Mouse (Mus musculus): ENCODE measurements around the gene Zfp369. TPM values are rescaled to one million over a fixed set of nuclear protein-coding genes. Genes with fewer than 3 reads are reported as not detected.
"Not testable (repeated sequence)": the region's sequence is repeated elsewhere in the genome, so short reads cannot be mapped to it uniquely, and the experiment has no call there.

Gene Zfp369
- polyA plus RNA-seq, 1 experiment from 2014 or later: 16.1 TPM

DNA sequence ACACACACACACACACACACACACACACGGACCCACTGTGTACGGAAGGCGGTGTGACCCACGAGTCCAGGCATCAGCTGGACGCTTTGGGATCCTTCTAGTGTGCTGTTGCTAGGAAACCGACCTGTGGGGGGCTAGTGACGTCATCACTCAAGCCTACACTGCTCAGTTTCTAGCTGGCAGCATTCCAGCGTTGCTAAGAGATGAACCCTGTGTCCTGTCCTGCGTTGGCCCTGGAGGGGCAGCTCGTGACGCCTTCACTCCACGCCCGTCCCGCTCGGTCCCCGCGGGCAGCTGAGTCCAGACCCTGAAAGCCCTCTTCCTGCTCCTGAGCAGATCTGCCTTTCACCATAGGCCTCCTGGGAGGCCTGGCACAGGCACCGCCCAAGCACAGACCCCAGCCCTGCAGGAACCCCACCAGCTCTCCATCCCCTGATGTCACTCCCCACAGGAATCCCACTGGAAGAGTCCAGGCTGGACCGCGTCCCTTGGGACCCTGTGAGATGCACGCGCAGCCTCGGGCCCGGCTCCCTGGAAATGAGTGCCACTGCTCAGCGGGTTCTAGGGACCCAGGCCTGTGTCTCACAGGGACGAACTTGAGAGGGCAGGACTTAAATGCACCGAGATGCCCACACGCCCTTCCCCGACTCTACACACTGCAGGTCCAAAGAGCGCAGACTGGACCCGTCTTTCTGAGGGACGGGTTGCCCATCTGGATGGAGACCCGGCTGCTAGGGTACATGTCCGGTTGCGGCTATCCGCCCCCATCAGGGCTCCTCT is 20.2 kb upstream of the Zfp369 start:
- ATAC-seq: peak; percentile 87
- Histone ChIP-seq H3K4me3 (ENCODE audit: low read depth, low read length) (peak overlapping the region; percentile 31), H3K9me3 (replicated peaks; ENCODE audit: control insufficient read depth, low read length, poor library complexity, severe bottlenecking) (peaks cover 56% of the 10 kb centered on the region), H3K27ac (ENCODE audit: low read length) (no peak overlapping the region), H3K4me1 (ENCODE audit: control insufficient read depth, insufficient read depth, low read length) (no peaks in the 10 kb centered on the region), H3K4me2 (ENCODE audit: low read length) (peak overlapping the region; percentile 46), H3K36me3 (ENCODE audit: control insufficient read depth, insufficient read depth, low read length) (peaks cover 32% of the 10 kb centered on the region), H3K27me3 (ENCODE audit: control insufficient read depth, insufficient read depth, low read depth, low read length) (no peaks in the 10 kb centered on the region), H3K9ac (ENCODE audit: low read depth, low read length) (0 out of 2 replicates have a peak overlapping the region, but pooled peaks have one; percentile 21)
- WGBS: 25% methylated on average over 36 of the region's 36 CpGs

DNA sequence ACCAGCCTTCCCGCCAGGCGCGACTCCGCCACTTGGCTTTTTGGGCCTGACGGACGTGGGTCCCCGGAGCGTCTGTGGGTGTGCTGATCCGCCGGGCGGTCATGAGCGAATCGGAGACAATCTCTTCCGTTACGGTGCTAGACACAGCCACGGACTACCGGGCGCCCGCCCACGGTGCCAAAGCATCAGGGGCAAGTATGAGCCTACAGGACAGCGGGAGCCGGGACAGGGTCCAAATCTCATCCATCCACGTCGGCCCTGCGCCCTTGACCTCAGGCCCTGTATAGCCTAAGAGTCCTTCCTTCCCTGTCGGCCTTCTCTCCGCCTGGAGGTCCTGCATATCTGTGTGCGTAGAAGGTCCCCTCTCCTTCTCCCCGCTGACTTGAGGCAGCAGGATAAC is 19.4 kb upstream of the Zfp369 start, which contains the start of gene Gm10775:
TSS of gene Gm10775 (plus strand) at position 301 of the 400 bp plus-strand sequence.
- Histone ChIP-seq H3K4me1 (ENCODE audit: control insufficient read depth, insufficient read depth, low read length) (no peaks in the 10 kb centered on the region), H3K4me2 (ENCODE audit: low read length) (peak within 1 kb of the TSS; percentile 46), H3K9ac (ENCODE audit: low read depth, low read length) (0 out of 2 replicates have a peak within 1 kb of the TSS, but pooled peaks have one; percentile 21), H3K4me3 (ENCODE audit: low read depth, low read length) (peak within 1 kb of the TSS; percentile 31), H3K36me3 (ENCODE audit: control insufficient read depth, insufficient read depth, low read length) (peaks cover 41% of the 10 kb centered on the region), H3K9me3 (replicated peaks; ENCODE audit: control insufficient read depth, low read length, poor library complexity, severe bottlenecking) (peaks cover 63% of the 10 kb centered on the region), H3K27ac (ENCODE audit: low read length) (no peak within 1 kb of the TSS), H3K27me3 (ENCODE audit: control insufficient read depth, insufficient read depth, low read depth, low read length) (no peaks in the 10 kb centered on the region)
- no peak for ATAC-seq
- 53% methylated on average over 29 of the region's 29 CpGs for WGBS

DNA sequence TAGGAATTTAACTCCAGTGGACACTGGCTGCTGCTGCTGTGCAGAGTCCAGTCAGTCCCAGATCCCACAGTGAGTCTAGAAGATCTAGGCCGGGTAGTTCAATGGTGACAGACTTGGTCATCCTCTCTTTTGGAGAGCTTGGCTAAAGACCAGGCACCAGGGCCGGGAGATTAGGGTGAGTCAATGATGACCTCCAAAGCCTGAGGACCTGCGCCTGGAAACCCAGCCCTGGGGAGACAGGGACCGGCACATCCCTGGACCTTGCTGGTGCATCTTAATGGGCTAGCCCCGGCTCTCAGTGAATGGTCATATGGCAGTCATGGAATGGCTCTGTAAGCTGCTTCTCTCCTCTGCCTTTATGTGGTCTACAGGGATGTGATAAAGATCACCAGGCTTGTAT is 16.5 kb upstream of the Zfp369 start:
- H3K4me2 ChIP-seq (ENCODE audit: low read length): no peak overlapping the region
- H3K9me3 ChIP-seq (replicated peaks; ENCODE audit: control insufficient read depth, low read length, poor library complexity, severe bottlenecking): peaks cover 74% of the 10 kb centered on the region
- H3K4me1 ChIP-seq (ENCODE audit: control insufficient read depth, insufficient read depth, low read length): no peaks in the 10 kb centered on the region
- no peak for ATAC-seq
- H3K4me3 ChIP-seq (ENCODE audit: low read depth, low read length): no peak overlapping the region
- peaks cover 47% of the 10 kb centered on the region for H3K36me3 ChIP-seq (ENCODE audit: control insufficient read depth, insufficient read depth, low read length)
- 96% methylated on average over 5 of the region's 5 CpGs for WGBS
- H3K27ac ChIP-seq (ENCODE audit: low read length): no peak overlapping the region
- H3K9ac ChIP-seq (ENCODE audit: low read depth, low read length): no peak overlapping the region
- no peaks in the 10 kb centered on the region for H3K27me3 ChIP-seq (ENCODE audit: control insufficient read depth, insufficient read depth, low read depth, low read length)

DNA sequence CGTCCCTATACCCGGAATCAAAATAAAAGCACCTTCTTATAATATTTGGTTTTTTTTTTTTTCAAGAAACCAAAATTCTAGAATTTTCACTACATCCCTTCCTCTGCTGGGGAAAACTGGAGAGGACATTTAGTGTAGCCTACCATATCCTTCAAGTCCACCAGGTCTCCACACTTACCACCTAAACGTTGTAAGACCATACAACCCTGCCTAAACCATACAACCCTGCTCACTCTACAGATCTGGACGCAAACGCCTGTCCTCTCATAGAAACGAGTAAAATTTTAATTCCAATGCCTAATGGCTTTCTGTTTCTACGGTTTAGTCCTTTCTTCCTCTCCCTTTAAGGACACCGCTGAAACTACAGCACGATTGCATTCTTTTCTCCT is 626 bp upstream of the Zfp369 start:
- H3K9me3 ChIP-seq (replicated peaks; ENCODE audit: control insufficient read depth, low read length, poor library complexity, severe bottlenecking): peaks cover 18% of the 10 kb centered on the region
- H3K4me2 ChIP-seq (ENCODE audit: low read length): peak overlapping the region; percentile 60
- peak overlapping the region; percentile 58 for H3K4me3 ChIP-seq (ENCODE audit: low read depth, low read length)
- H3K27ac ChIP-seq (ENCODE audit: low read length): peak overlapping the region; percentile 88
- peak; percentile 69 for ATAC-seq
- WGBS: 16% methylated on average over 9 of the region's 9 CpGs
- peaks cover 17% of the 10 kb centered on the region for H3K4me1 ChIP-seq (ENCODE audit: control insufficient read depth, insufficient read depth, low read length)
- H3K9ac ChIP-seq (ENCODE audit: low read depth, low read length): peak overlapping the region; percentile 75
- H3K27me3 ChIP-seq (ENCODE audit: control insufficient read depth, insufficient read depth, low read depth, low read length): no peaks in the 10 kb centered on the region
- H3K36me3 ChIP-seq (ENCODE audit: control insufficient read depth, insufficient read depth, low read length): peaks cover 12% of the 10 kb centered on the region; the same call in 1 of the 2 replicates

DNA sequence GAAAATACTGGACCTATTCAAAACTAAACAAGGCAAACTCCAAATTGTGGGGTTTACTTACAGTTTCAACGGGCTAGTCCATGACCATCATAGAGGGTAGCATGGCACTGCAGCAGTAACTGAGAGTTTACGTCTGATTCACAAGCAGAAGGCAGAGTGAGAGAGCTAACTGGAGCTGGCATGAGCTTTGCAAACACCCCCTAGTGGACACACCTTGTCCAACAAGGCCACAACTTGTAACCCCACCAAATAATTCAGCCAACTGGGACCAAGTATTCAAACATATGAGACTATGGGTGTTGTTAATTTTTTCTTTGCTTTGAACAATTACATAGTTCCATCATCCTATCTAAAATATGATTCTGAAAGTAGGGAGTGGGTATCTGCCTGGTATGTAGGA is 8.2 kb downstream of the Zfp369 start:
- ATAC-seq: no peak
- no peaks in the 10 kb centered on the region for H3K27me3 ChIP-seq (ENCODE audit: control insufficient read depth, insufficient read depth, low read depth, low read length)
- H3K9ac ChIP-seq (ENCODE audit: low read depth, low read length): no peak overlapping the region
- no peak overlapping the region for H3K4me3 ChIP-seq (ENCODE audit: low read depth, low read length)
- H3K4me1 ChIP-seq (ENCODE audit: control insufficient read depth, insufficient read depth, low read length): no peaks in the 10 kb centered on the region
- no peak overlapping the region for H3K4me2 ChIP-seq (ENCODE audit: low read length)
- peaks cover 53% of the 10 kb centered on the region for H3K9me3 ChIP-seq (replicated peaks; ENCODE audit: control insufficient read depth, low read length, poor library complexity, severe bottlenecking)
- no peak overlapping the region for H3K27ac ChIP-seq (ENCODE audit: low read length)
- peaks cover 65% of the 10 kb centered on the region for H3K36me3 ChIP-seq (ENCODE audit: control insufficient read depth, insufficient read depth, low read length)
- WGBS: 95% methylated on average over 2 of the region's 2 CpGs

DNA sequence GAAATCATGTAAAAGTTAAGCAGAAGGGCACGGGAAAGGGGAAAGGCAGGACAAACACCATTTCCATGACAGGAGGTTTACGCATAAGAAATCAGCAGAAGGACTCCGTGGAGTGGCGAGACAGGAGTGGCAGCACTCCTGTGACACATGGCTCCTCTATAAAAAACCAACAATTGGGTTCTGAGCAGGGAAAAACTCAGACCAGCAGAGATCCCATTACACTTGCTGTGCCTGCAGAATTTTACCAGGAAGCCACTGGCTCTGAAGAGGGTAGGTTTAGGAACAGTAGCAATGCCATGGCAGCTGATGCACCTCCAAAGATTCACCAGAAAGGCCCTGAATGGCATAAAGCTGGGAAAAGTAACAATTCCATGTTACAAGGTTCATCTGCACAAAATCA is 17.7 kb downstream of the Zfp369 start:
- Histone ChIP-seq H3K27ac (ENCODE audit: low read length) (no peak overlapping the region), H3K27me3 (ENCODE audit: control insufficient read depth, insufficient read depth, low read depth, low read length) (no peaks in the 10 kb centered on the region), H3K9ac (ENCODE audit: low read depth, low read length) (no peak overlapping the region), H3K4me1 (ENCODE audit: control insufficient read depth, insufficient read depth, low read length) (no peaks in the 10 kb centered on the region), H3K36me3 (ENCODE audit: control insufficient read depth, insufficient read depth, low read length) (peaks cover 63% of the 10 kb centered on the region), H3K9me3 (replicated peaks; ENCODE audit: control insufficient read depth, low read length, poor library complexity, severe bottlenecking) (peaks cover 64% of the 10 kb centered on the region), H3K4me3 (ENCODE audit: low read depth, low read length) (no peak overlapping the region), H3K4me2 (ENCODE audit: low read length) (no peak overlapping the region)
- 97% methylated on average over 4 of the region's 4 CpGs for WGBS
- ATAC-seq: no peak

DNA sequence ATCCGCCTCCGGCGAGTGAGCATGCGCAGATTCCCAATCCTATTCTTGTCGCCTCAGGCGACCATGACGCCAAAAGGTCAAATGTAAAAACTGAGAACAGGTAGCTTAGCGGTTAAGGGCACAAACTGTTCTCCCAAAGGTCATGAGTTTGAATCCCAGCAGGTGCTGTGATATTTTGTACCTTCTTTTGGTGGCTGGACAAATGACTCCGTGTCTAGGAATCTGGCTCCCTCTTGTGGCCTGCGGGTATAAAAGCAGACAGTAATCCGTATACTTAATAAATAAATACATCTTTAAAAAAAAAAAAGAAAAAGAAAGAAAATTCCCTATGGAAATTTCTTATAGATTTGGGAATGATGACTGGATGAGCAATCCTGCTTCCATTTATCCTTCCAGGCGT is 32.2 kb downstream of the Zfp369 start:
- not testable (repeated sequence) for ATAC-seq; H3K36me3 ChIP-seq (ENCODE audit: control insufficient read depth, insufficient read depth, low read length); H3K4me1 ChIP-seq (ENCODE audit: control insufficient read depth, insufficient read depth, low read length); H3K27ac ChIP-seq (ENCODE audit: low read length); H3K9ac ChIP-seq (ENCODE audit: low read depth, low read length); H3K27me3 ChIP-seq (ENCODE audit: control insufficient read depth, insufficient read depth, low read depth, low read length)
- Histone ChIP-seq H3K4me2 (ENCODE audit: low read length) (peak overlapping the region; percentile 48), H3K9me3 (replicated peaks; ENCODE audit: control insufficient read depth, low read length, poor library complexity, severe bottlenecking) (peaks cover 22% of the 10 kb centered on the region), H3K4me3 (ENCODE audit: low read depth, low read length) (peak overlapping the region; percentile 28)
- WGBS: 39% methylated on average over 12 of the region's 12 CpGs

DNA sequence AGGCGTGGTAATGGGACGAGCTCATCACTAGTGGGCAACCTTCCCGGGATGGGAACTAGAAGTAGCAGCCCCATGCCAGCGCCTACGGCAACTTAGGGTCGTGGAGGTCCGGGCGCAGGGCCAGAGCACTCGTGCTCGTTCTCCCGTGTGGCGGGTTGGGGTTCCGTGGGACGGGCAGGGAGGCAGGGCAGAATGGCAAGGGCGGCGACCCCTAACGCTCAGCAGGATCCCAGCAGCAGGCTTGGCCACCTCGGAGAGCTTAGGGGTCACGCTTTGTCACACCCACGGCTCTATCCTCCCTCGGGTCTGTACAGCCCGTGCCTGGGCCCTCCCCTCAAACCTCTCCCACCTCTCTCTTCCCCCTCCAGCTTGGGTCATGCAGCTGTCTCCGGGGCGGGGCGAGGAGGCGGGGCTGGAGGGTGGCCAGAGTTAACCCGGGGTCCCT is 32.7 kb downstream of the Zfp369 start:
- ATAC-seq: peak; percentile 56; the same call in 1 of the 2 replicates
- Histone ChIP-seq H3K9me3 (replicated peaks; ENCODE audit: control insufficient read depth, low read length, poor library complexity, severe bottlenecking) (peaks cover 17% of the 10 kb centered on the region), H3K4me3 (ENCODE audit: low read depth, low read length) (peak overlapping the region; percentile 28), H3K27me3 (ENCODE audit: control insufficient read depth, insufficient read depth, low read depth, low read length) (no peaks in the 10 kb centered on the region), H3K9ac (ENCODE audit: low read depth, low read length) (no peak overlapping the region), H3K4me2 (ENCODE audit: low read length) (peak overlapping the region; percentile 48), H3K27ac (ENCODE audit: low read length) (no peak overlapping the region), H3K36me3 (ENCODE audit: control insufficient read depth, insufficient read depth, low read length) (no peaks in the 10 kb centered on the region), H3K4me1 (ENCODE audit: control insufficient read depth, insufficient read depth, low read length) (no peaks in the 10 kb centered on the region)
- 32% methylated on average over 24 of the region's 27 CpGs for WGBS

DNA sequence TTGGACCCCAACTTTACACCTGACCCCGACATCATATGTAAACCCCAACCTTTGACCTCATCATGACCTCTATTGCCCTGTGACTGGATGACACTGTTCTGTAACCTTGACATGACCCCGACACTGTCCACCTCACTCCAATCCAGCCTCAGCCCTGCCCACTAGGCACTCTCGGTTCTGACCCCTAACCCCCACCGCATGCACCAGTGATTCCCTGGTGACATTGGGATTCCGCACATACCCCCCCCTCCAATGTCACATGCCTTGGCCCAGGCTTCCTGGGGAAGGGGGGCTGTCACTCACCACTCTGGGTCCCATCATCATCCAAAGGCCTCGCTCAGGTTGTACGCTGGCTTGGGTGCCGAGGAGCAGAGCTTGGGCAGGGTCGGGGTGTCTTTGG is 33.2 kb downstream of the Zfp369 start:
- H3K36me3 ChIP-seq (ENCODE audit: control insufficient read depth, insufficient read depth, low read length): no peaks in the 10 kb centered on the region
- H3K9ac ChIP-seq (ENCODE audit: low read depth, low read length): no peak overlapping the region
- ATAC-seq: no peak
- no peaks in the 10 kb centered on the region for H3K27me3 ChIP-seq (ENCODE audit: control insufficient read depth, insufficient read depth, low read depth, low read length)
- peaks cover 12% of the 10 kb centered on the region for H3K9me3 ChIP-seq (replicated peaks; ENCODE audit: control insufficient read depth, low read length, poor library complexity, severe bottlenecking)
- H3K4me2 ChIP-seq (ENCODE audit: low read length): no peak overlapping the region
- H3K27ac ChIP-seq (ENCODE audit: low read length): no peak overlapping the region
- H3K4me1 ChIP-seq (ENCODE audit: control insufficient read depth, insufficient read depth, low read length): no peaks in the 10 kb centered on the region
- H3K4me3 ChIP-seq (ENCODE audit: low read depth, low read length): no peak overlapping the region
- 95% methylated on average over 9 of the region's 9 CpGs for WGBS
